Mouse (Mus musculus) liver, adult 2 months (tissue): Measurements from ENCODE around the gene Dhrs7b.

Experiments used
- CTCF ChIP-seq: fragments of 200-500 bp; IDR thresholded peaks from 2 replicates; pipeline ENCODE4 v1.5.1; 2011; ENCODE audit warnings: low read depth, low read length, control low read depth
- POLR2A ChIP-seq: fragments of 200-500 bp; IDR thresholded peaks from 2 replicates; pipeline ENCODE4 v1.6.1; 2011; ENCODE audit warnings: low read length, control low read depth; ENCODE audit not compliant: insufficient read depth; ENCODE audit errors: extremely low read depth

DNA sequence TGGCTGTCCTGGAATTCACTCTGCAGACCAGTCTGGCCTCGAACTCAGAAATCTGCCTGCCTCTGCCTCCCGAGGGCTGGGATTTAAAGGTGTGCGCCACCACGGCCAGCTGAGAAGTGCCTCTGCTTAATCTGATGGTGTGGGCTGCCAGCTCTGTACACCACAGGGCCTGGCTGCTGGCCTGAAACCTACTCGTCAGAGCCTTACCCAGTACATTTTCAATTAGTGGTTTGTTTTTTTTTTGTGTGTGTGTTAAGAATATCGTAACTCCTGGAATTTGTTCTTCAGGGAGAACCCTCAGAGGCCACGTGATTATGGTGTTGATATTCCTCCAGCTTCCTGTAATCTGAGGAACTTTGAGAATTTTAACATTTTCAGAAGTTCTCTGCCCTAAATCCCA lies 71.6 kb downstream of the Dhrs7b start:
- TF ChIP-seq CTCF (no peak), POLR2A (no peak)
